Mouse (Mus musculus): ENCODE measurements around the gene Tppp3. TPM values are rescaled to one million over a fixed set of nuclear protein-coding genes. Genes with fewer than 3 reads are reported as not detected.

The Tppp3 gene
- polyA plus RNA-seq, 1 experiment from 2014 or later, result 38.7 TPM

DNA sequence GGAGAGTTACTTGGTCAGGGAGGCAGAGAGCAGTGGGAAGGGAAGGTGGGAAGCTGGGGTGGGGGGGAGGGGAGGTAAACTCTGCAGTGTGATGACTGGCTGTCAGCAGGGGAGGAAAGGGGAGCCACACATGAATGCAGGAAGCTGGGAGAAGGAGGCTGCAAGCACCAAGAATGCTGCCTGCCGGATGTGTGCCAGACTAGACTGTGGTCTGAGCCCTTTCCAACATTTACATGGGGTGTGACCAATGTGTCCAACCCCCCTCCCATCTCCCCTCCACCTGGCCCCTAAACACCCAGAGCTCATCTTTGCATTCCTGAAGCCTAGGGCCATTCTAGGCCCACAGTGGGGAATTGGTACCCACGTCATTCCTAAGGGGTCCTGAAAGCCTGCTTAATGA lies 9.7 kb upstream of the Tppp3 start:
- 0 out of 2 replicates have a peak, but pooled peaks have one; percentile 6 for ATAC-seq (replicated peaks; ENCODE audit: extremely low read depth, insufficient read depth, low FRiP score)
- Histone ChIP-seq H3K9me3 (replicated peaks; ENCODE audit: control insufficient read depth, low read length) (no peaks in the 10 kb centered on the region), H3K4me3 (ENCODE audit: low read length) (no peak overlapping the region), H3K36me3 (ENCODE audit: control insufficient read depth, insufficient read depth) (0 out of 2 replicates have a peak, but pooled peaks cover 5% of the 10 kb centered on the region), H3K4me1 (ENCODE audit: control insufficient read depth, insufficient read depth, low read length) (peaks cover 13% of the 10 kb centered on the region; the same call in 1 of the 2 replicates), H3K27ac (ENCODE audit: low read length) (no peak overlapping the region), H3K4me2 (ENCODE audit: low read depth, low read length) (no peak overlapping the region), H3K9ac (ENCODE audit: low read length) (no peak overlapping the region), H3K27me3 (ENCODE audit: control insufficient read depth, insufficient read depth, low read length) (no peaks in the 10 kb centered on the region)
- WGBS, result 33% methylated on average over 2 of the region's 2 CpGs

GRCm38 (mm10) chr8:105477792-105478191 lies 6.5 kb upstream of the Tppp3 start:
- no peak overlapping the region for H3K4me2 ChIP-seq (ENCODE audit: low read depth, low read length)
- peaks cover 5% of the 10 kb centered on the region; the same call in 1 of the 2 replicates for H3K27me3 ChIP-seq (ENCODE audit: control insufficient read depth, insufficient read depth, low read length)
- no peaks in the 10 kb centered on the region for H3K9me3 ChIP-seq (replicated peaks; ENCODE audit: control insufficient read depth, low read length)
- H3K9ac ChIP-seq (ENCODE audit: low read length), result no peak overlapping the region
- no peak overlapping the region for H3K4me3 ChIP-seq (ENCODE audit: low read length)
- H3K36me3 ChIP-seq (ENCODE audit: control insufficient read depth, insufficient read depth), result 0 out of 2 replicates have a peak, but pooled peaks cover 2% of the 10 kb centered on the region
- 38% methylated on average over 3 of the region's 3 CpGs for WGBS
- peaks cover 25% of the 10 kb centered on the region for H3K4me1 ChIP-seq (ENCODE audit: control insufficient read depth, insufficient read depth, low read length)
- H3K27ac ChIP-seq (ENCODE audit: low read length), result peak overlapping the region; percentile 20; the same call in 1 of the 2 replicates
- no peak for ATAC-seq (replicated peaks; ENCODE audit: extremely low read depth, insufficient read depth, low FRiP score)

DNA sequence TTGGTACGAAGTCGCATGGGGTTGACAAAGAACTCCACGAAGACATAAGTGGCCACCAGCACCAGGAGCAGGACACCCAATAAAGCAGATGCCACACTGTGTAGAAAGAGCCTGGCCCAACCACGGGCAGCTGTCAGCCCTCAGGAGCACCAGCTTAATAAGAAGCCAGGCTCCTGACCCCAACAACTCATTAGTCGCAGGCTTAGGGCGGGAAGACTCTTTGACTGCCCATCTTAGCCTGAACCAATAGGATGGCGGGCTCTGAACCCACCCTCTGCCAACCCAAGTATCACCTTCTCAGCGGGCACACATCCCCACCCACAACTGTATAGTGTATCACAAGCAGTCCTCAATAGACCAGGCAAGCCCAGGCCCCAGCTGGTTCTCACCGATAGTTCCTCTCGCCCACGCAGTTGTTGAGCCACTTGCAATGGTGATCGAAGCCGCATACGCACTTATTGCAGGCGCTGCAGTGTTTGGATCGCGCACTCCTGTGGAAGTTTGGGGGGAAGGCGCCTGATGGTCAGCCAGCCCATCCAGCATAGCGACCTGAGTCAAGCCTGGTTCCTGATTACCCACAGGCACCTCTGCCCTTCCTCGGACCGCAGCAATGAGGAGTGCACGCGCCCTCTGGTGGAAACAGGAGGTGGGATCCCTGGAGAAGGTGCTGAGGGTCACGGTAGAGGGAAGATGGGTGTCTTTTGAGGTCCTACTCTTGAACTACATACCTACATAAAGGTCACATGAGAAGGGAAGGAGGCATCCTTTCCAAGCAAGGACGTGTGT lies 5.5 kb upstream of the Tppp3 start:
- Histone ChIP-seq H3K27me3 (ENCODE audit: control insufficient read depth, insufficient read depth, low read length) (peaks cover 7% of the 10 kb centered on the region; the same call in 1 of the 2 replicates), H3K9me3 (replicated peaks; ENCODE audit: control insufficient read depth, low read length) (no peaks in the 10 kb centered on the region), H3K9ac (ENCODE audit: low read length) (no peak overlapping the region), H3K36me3 (ENCODE audit: control insufficient read depth, insufficient read depth) (0 out of 2 replicates have a peak, but pooled peaks cover 2% of the 10 kb centered on the region), H3K27ac (ENCODE audit: low read length) (no peak overlapping the region), H3K4me2 (ENCODE audit: low read depth, low read length) (no peak overlapping the region), H3K4me1 (ENCODE audit: control insufficient read depth, insufficient read depth, low read length) (peaks cover 29% of the 10 kb centered on the region), H3K4me3 (ENCODE audit: low read length) (no peak overlapping the region)
- ATAC-seq (replicated peaks; ENCODE audit: extremely low read depth, insufficient read depth, low FRiP score), result no peak
- whole genome bisulfite sequencing, result 49% methylated on average over 25 of the region's 25 CpGs

DNA sequence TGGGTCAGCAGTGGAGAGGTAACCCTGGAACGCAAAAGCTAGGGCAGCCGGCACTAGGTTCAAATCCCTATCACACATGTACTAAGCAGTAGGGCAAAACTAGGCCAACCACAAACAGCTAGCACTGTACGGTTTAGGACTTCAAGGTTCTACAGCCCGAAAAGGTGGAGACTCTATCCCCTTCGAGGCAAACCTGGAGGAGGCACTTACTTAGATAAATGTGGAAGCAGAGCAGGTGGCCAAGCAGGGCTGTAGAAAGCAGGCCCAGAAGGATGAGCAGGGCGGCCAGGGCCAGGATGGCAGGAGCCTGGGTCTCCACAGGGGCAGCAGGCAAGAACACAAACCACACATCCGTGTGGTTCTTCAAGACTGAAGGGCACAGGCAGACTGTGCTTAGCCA lies 4.8 kb upstream of the Tppp3 start:
- Histone ChIP-seq H3K27ac (ENCODE audit: low read length) (no peak overlapping the region), H3K9ac (ENCODE audit: low read length) (no peak overlapping the region), H3K4me2 (ENCODE audit: low read depth, low read length) (no peak overlapping the region), H3K9me3 (replicated peaks; ENCODE audit: control insufficient read depth, low read length) (no peaks in the 10 kb centered on the region), H3K4me1 (ENCODE audit: control insufficient read depth, insufficient read depth, low read length) (peaks cover 34% of the 10 kb centered on the region), H3K36me3 (ENCODE audit: control insufficient read depth, insufficient read depth) (0 out of 2 replicates have a peak, but pooled peaks cover 2% of the 10 kb centered on the region), H3K27me3 (ENCODE audit: control insufficient read depth, insufficient read depth, low read length) (peaks cover 7% of the 10 kb centered on the region; the same call in 1 of the 2 replicates), H3K4me3 (ENCODE audit: low read length) (no peak overlapping the region)
- no peak for ATAC-seq (replicated peaks; ENCODE audit: extremely low read depth, insufficient read depth, low FRiP score)
- 93% methylated on average over 7 of the region's 7 CpGs for WGBS

DNA sequence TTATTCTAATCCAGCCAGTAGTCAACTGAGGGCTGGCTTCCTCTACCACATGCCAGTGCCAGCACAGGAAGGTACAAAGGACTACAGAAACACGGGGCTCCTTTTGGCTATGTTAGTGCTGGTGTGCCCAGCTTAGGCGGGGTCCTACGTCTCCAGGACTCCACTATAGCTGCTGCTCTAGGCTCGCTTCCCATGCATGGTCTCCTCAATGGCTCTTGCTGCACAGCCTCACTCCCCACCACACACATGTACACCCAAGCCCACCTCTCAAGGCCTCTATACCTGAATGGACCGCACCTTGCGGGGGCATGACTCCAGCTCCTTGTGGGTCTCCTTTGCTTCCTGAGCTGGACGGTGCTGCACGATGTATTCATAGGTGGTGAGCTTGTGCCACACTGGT lies 4.4 kb upstream of the Tppp3 start:
- Histone ChIP-seq H3K4me3 (ENCODE audit: low read length) (no peak overlapping the region), H3K4me2 (ENCODE audit: low read depth, low read length) (no peak overlapping the region), H3K4me1 (ENCODE audit: control insufficient read depth, insufficient read depth, low read length) (peaks cover 35% of the 10 kb centered on the region), H3K27me3 (ENCODE audit: control insufficient read depth, insufficient read depth, low read length) (peaks cover 7% of the 10 kb centered on the region; the same call in 1 of the 2 replicates), H3K27ac (ENCODE audit: low read length) (no peak overlapping the region), H3K9ac (ENCODE audit: low read length) (no peak overlapping the region), H3K9me3 (replicated peaks; ENCODE audit: control insufficient read depth, low read length) (no peaks in the 10 kb centered on the region), H3K36me3 (ENCODE audit: control insufficient read depth, insufficient read depth) (0 out of 2 replicates have a peak, but pooled peaks cover 2% of the 10 kb centered on the region)
- ATAC-seq (replicated peaks; ENCODE audit: extremely low read depth, insufficient read depth, low FRiP score), result no peak
- WGBS, result 89% methylated on average over 8 of the region's 8 CpGs

- H3K4me2 ChIP-seq (ENCODE audit: low read depth, low read length), result no peak overlapping the region
- H3K4me3 ChIP-seq (ENCODE audit: low read length), result no peak overlapping the region
- peaks cover 7% of the 10 kb centered on the region; the same call in 1 of the 2 replicates for H3K27me3 ChIP-seq (ENCODE audit: control insufficient read depth, insufficient read depth, low read length)
- H3K36me3 ChIP-seq (ENCODE audit: control insufficient read depth, insufficient read depth), result 0 out of 2 replicates have a peak, but pooled peaks cover 2% of the 10 kb centered on the region
- peaks cover 37% of the 10 kb centered on the region for H3K4me1 ChIP-seq (ENCODE audit: control insufficient read depth, insufficient read depth, low read length)
- H3K27ac ChIP-seq (ENCODE audit: low read length), result no peak overlapping the region
- no peaks in the 10 kb centered on the region for H3K9me3 ChIP-seq (replicated peaks; ENCODE audit: control insufficient read depth, low read length)
- WGBS, result 77% methylated on average over 4 of the region's 4 CpGs
- no peak for ATAC-seq (replicated peaks; ENCODE audit: extremely low read depth, insufficient read depth, low FRiP score)
- H3K9ac ChIP-seq (ENCODE audit: low read length), result no peak overlapping the region
Observed at GRCm38 (mm10) chr8:105475254-105475653, 3.9 kb upstream of the Tppp3 start.

- Histone ChIP-seq H3K27me3 (ENCODE audit: control insufficient read depth, insufficient read depth, low read length) (peaks cover 7% of the 10 kb centered on the region; the same call in 1 of the 2 replicates), H3K4me2 (ENCODE audit: low read depth, low read length) (no peak overlapping the region), H3K9ac (ENCODE audit: low read length) (no peak overlapping the region), H3K36me3 (ENCODE audit: control insufficient read depth, insufficient read depth) (0 out of 2 replicates have a peak, but pooled peaks cover 2% of the 10 kb centered on the region), H3K4me3 (ENCODE audit: low read length) (no peak overlapping the region), H3K9me3 (replicated peaks; ENCODE audit: control insufficient read depth, low read length) (no peaks in the 10 kb centered on the region), H3K27ac (ENCODE audit: low read length) (no peak overlapping the region), H3K4me1 (ENCODE audit: control insufficient read depth, insufficient read depth, low read length) (peaks cover 37% of the 10 kb centered on the region)
- ATAC-seq (replicated peaks; ENCODE audit: extremely low read depth, insufficient read depth, low FRiP score), result no peak
- WGBS, result 24% methylated on average over 5 of the region's 5 CpGs
Observed at GRCm38 (mm10) chr8:105474680-105475079, 3.4 kb upstream of the Tppp3 start.

- no peak for ATAC-seq (replicated peaks; ENCODE audit: extremely low read depth, insufficient read depth, low FRiP score)
- no peak overlapping the region for H3K27ac ChIP-seq (ENCODE audit: low read length)
- no peak overlapping the region for H3K4me3 ChIP-seq (ENCODE audit: low read length)
- no peak overlapping the region for H3K9ac ChIP-seq (ENCODE audit: low read length)
- 33% methylated on average over 17 of the region's 17 CpGs for WGBS
- H3K36me3 ChIP-seq (ENCODE audit: control insufficient read depth, insufficient read depth), result 0 out of 2 replicates have a peak, but pooled peaks cover 2% of the 10 kb centered on the region
- peaks cover 37% of the 10 kb centered on the region for H3K4me1 ChIP-seq (ENCODE audit: control insufficient read depth, insufficient read depth, low read length)
- peaks cover 7% of the 10 kb centered on the region; the same call in 1 of the 2 replicates for H3K27me3 ChIP-seq (ENCODE audit: control insufficient read depth, insufficient read depth, low read length)
- no peak overlapping the region for H3K4me2 ChIP-seq (ENCODE audit: low read depth, low read length)
- no peaks in the 10 kb centered on the region for H3K9me3 ChIP-seq (replicated peaks; ENCODE audit: control insufficient read depth, low read length)
Observed at GRCm38 (mm10) chr8:105473816-105474606, 2.7 kb upstream of the Tppp3 start.
